Mouse (Mus musculus) skeletal muscle tissue, adult 2 months (tissue): ENCODE measurements around the gene Clp1.

ENCODE experiments used
- DNase-seq: peaks from one replicate; pipeline ENCODE4 v3.0.0-alpha.2; 2012; ENCODE audit warnings: low read depth, low spot score

The Clp1 gene

GRCm38 (mm10) chr2:84714422-84714810 lies 12.7 kb downstream of the Clp1 start:
- DNase-seq: no peak

- no peak for DNase-seq
These were observed 15.3 kb downstream of the Clp1 start for GRCm38 (mm10) chr2:84711898-84712297.

- no peak for DNase-seq
These were observed 19.6 kb downstream of the Clp1 start for GRCm38 (mm10) chr2:84707523-84707922.

- no peak for DNase-seq
These were observed 21.9 kb downstream of the Clp1 start for GRCm38 (mm10) chr2:84705295-84705694.

- DNase-seq: no peak
These were observed 22.8 kb downstream of the Clp1 start for GRCm38 (mm10) chr2:84704329-84704728.

- DNase-seq: no peak
These were observed 23.7 kb downstream of the Clp1 start for GRCm38 (mm10) chr2:84703497-84703896.

- DNase-seq: no peak
These were observed 32.0 kb downstream of the Clp1 start for GRCm38 (mm10) chr2:84695007-84695695.

GRCm38 (mm10) chr2:84690050-84690449 lies 37.1 kb downstream of the Clp1 start:
- no peak for DNase-seq

- no peak for DNase-seq
These were observed 38.9 kb downstream of the Clp1 start for GRCm38 (mm10) chr2:84688080-84688844.

- no peak for DNase-seq
These were observed 44.5 kb downstream of the Clp1 start for GRCm38 (mm10) chr2:84682605-84683183.

- no peak for DNase-seq
These were observed 48.1 kb downstream of the Clp1 start, which contains the start of gene Tmx2 for GRCm38 (mm10) chr2:84679016-84679415. Gene Tmx2 (minus strand): TSS chr2:84679140.

GRCm38 (mm10) chr2:84677968-84678880 lies 48.9 kb downstream of the Clp1 start, which contains the start of the genes Gm28635 and Med19:
Gene Gm28635 (minus strand): TSS chr2:84678041.
Gene Med19 (plus strand): TSS chr2:84678402.
- DNase-seq: peak; percentile 98

GRCm38 (mm10) chr2:84677270-84677967 lies 49.7 kb downstream of the Clp1 start:
- DNase-seq: no peak
